Mouse (Mus musculus): ENCODE results near the gene Fxyd2.

GRCm38 (mm10) chr9:45389596-45389995, 9.9 kb upstream of the Fxyd2 start:
- TF ChIP-seq GATA1 (IDR thresholded peaks at IDR 0.05; ENCODE audit: borderline replicate concordance, low read length), result no peak
- no peak for TF ChIP-seq FLI1 (IDR thresholded peaks at IDR 0.05; ENCODE audit: low read length)

Measured in megakaryocyte, embryonic 14.5 days (primary cell).